Mouse (Mus musculus) cerebellum, adult 2 months (tissue): Measurements from ENCODE around the gene Map3k3. TPM values are rescaled to one million over a fixed set of nuclear protein-coding genes. Genes with fewer than 3 reads are reported as not detected.
"Not testable (repeated sequence)": the region's sequence is repeated elsewhere in the genome, so short reads cannot be mapped to it uniquely, and the experiment has no call there.

Experiments used
- DNase-seq, 2 experiments: peaks; one replicate each; pipeline ENCODE4 v3.0.0; 2021
- H3K27ac ChIP-seq: fragments of 200-500 bp; 2 replicates; pipeline ENCODE4 v1.5.1; 2012; ENCODE audit warnings: low read length, control low read depth, inconsistent platforms; ENCODE audit not compliant: insufficient read depth
- H3K27me3 ChIP-seq: fragments of 200-500 bp; 2 replicates; pipeline ENCODE4 v1.6.1; 2012; ENCODE audit warnings: inconsistent platforms, mild to moderate bottlenecking, low read length, moderate library complexity; ENCODE audit not compliant: control insufficient read depth, insufficient read depth
- H3K4me1 ChIP-seq: fragments of 200-500 bp; 2 replicates; pipeline ENCODE4 v1.6.1; 2011; ENCODE audit warnings: low read length; ENCODE audit not compliant: control insufficient read depth, insufficient read depth
- H3K4me3 ChIP-seq: fragments of 200-500 bp; replicated peaks from 2 replicates; pipeline ENCODE3; 2011; ENCODE audit warnings: mild to moderate bottlenecking, low read depth, low read length, control low read depth; ENCODE audit not compliant: insufficient read depth
- CTCF ChIP-seq: fragments of 200-500 bp; IDR thresholded peaks from 2 replicates; pipeline ENCODE4 v1.5.1; 2011; ENCODE audit warnings: low read depth, mild to moderate bottlenecking, control low read depth, low read length, moderate library complexity, borderline replicate concordance; ENCODE audit not compliant: insufficient read depth
- POLR2A ChIP-seq: fragments of 200-500 bp; IDR thresholded peaks from 2 replicates; pipeline ENCODE4 v1.6.1; 2011; ENCODE audit warnings: low read length, control low read depth, borderline replicate concordance; ENCODE audit not compliant: insufficient read depth
- WGBS: fragments of 180-500 bp; shearing (Covaris S2); methylation state at CpG from one replicate; pipeline ENCODE4 v1.1.7; 2018; 5-methylcytosine and 5-hydroxymethylcytosine counted together
- polyA plus RNA-seq: library from polyadenylated mRNA; depleted of rRNA; stranded (reverse); fragments of >200 nt; gene quantifications from 2 replicates; pipeline ENCODE4 v1.2.3, GENCODE M21; 2012

Gene Map3k3
- polyA plus RNA-seq, 1 experiment: 33.8 TPM

DNA sequence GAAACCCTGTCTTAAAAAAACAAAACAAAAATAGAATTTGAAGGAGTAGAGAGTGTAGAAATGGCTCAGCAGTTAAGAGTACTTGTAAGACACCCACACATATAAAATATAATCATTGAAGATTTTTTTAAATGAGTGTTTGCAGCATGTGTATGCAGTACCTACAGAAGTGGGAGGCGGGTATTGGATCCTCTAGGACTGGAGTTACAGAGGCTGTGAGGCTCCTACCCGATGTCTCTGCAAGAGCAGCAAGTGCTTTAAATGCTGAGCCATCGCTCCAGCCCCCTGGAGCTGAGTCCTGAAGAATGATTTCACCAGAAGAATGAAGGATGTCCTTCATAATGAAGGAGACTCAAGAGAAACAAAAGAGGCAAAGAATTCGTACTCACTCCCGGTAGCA is 20.7 kb upstream of the Map3k3 start:
- TF ChIP-seq CTCF (no peak), POLR2A (no peak)
- Histone ChIP-seq H3K27me3 (no peaks in the 10 kb centered on the region), H3K4me1 (no peaks in the 10 kb centered on the region; the same call in 1 of the 2 replicates), H3K27ac (no peak overlapping the region), H3K4me3 (no peak overlapping the region)
- no peak for DNase-seq
- whole genome bisulfite sequencing: 75% methylated on average over 5 of the region's 5 CpGs

- Histone ChIP-seq H3K27me3 (no peaks in the 10 kb centered on the region), H3K4me3 (peak overlapping the region; percentile 76), H3K4me1 (no peaks in the 10 kb centered on the region; the same call in 1 of the 2 replicates), H3K27ac (no peak overlapping the region)
- WGBS: 35% methylated on average over 18 of the region's 18 CpGs
- no peak for DNase-seq
- TF ChIP-seq CTCF (no peak), POLR2A (no peak)
Measured at GRCm38 (mm10) chr11:106065073-106065922, 19.1 kb upstream of the Map3k3 start.

- peak; percentile 95 to 97 for DNase-seq
- WGBS: under 1% methylated on average over 49 of the region's 49 CpGs
- Histone ChIP-seq H3K4me3 (peak within 1 kb of the TSS; percentile 76), H3K4me1 (no peaks in the 10 kb centered on the region; the same call in 1 of the 2 replicates), H3K27ac (peak within 1 kb of the TSS; percentile 44), H3K27me3 (no peaks in the 10 kb centered on the region)
- TF ChIP-seq POLR2A (peak; percentile 80), CTCF (peak; percentile 27; the same call in 1 of the 2 replicates)
Measured at GRCm38 (mm10) chr11:106065923-106066571, 18.4 kb upstream of the Map3k3 start, which contains the start of gene Taco1. Gene Taco1 (plus strand): TSS chr11:106066061.

- H3K27ac ChIP-seq, H3K4me1 ChIP-seq, H3K27me3 ChIP-seq: not testable (repeated sequence)
- peak; percentile 32 to 53 for DNase-seq
- 14% methylated on average over 23 of the region's 23 CpGs for WGBS
- peak overlapping the region; percentile 76 for H3K4me3 ChIP-seq
Measured at GRCm38 (mm10) chr11:106066616-106067015, 17.8 kb upstream of the Map3k3 start.

DNA sequence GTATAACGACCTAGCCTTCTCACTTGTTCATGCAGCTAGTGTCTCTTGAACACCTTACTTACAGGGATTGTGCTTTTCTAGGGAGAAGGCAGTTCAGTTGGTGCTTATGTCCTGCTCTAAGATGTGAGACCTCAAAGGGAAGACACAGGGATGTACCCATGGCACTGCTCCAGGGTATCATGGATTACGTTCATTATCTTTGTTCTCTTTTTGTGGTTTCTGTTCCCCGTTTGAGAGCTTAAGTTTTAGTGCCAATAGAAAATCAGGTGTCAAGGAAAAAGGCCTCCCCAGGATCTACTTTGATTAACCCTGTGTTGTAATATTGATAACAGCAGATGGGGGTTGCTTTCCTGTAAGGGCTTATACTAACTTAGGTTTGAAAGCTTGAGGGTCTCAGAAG is 10.6 kb upstream of the Map3k3 start:
- H3K27me3 ChIP-seq: no peaks in the 10 kb centered on the region
- TF ChIP-seq POLR2A (no peak), CTCF (no peak)
- no peaks in the 10 kb centered on the region for H3K4me1 ChIP-seq
- H3K27ac ChIP-seq: no peak overlapping the region
- no peak overlapping the region for H3K4me3 ChIP-seq
- 80% methylated on average over 3 of the region's 3 CpGs for WGBS
- no peak for DNase-seq

- 5% methylated on average over 4 of the region's 4 CpGs for WGBS
- peak; percentile 46 to 64 for DNase-seq
- TF ChIP-seq POLR2A (no peak), CTCF (peak; percentile 83)
- H3K27me3 ChIP-seq: no peaks in the 10 kb centered on the region
- no peak overlapping the region for H3K27ac ChIP-seq
- no peak overlapping the region for H3K4me3 ChIP-seq
- H3K4me1 ChIP-seq: no peaks in the 10 kb centered on the region
Measured at GRCm38 (mm10) chr11:106076321-106076720, 8.1 kb upstream of the Map3k3 start.

- Histone ChIP-seq H3K27ac (peak overlapping the region; percentile 78), H3K27me3 (no peaks in the 10 kb centered on the region), H3K4me1 (peaks cover 3% of the 10 kb centered on the region; the same call in 1 of the 2 replicates), H3K4me3 (peak overlapping the region; percentile 70)
- DNase-seq: peak; percentile 74 to 81
- no peak for TF ChIP-seq CTCF
- TF ChIP-seq POLR2A: no peak
- WGBS: under 1% methylated on average over 56 of the region's 61 CpGs
Measured at GRCm38 (mm10) chr11:106084911-106085561, 623 bp downstream of the Map3k3 start.
